ENCODE assay signal across 25 mouse cellular contexts in genomic region chr1:153491345-153491744, GRCm38 (mm10). TPM values are rescaled to one million over a fixed set of nuclear protein-coding genes. Genes with fewer than 3 reads are reported as not detected.
A peak's percentile ranks its signal among the peaks of the same experiment; 100 is the strongest.
DNase-seq lines count a peak whose midpoint lies in the region; ATAC-seq and TF ChIP-seq lines count a peak whose summit lies in the region.
"Had no signal": no experiment of that assay in that cellular context is flagged by ENCODE, and none has a peak within 500 bp of the region (broad histone marks: within the 10 kb centered on the region; RNA-seq: fewer than 3 reads in every experiment).

No protein-coding gene starts in this region.

- no peak for TF ChIP-seq CTCF in spleen, adult 2 months (IDR thresholded peaks at IDR 0.05; ENCODE audit: extremely low read depth, insufficient read depth, insufficient read length, insufficient replicate concordance)
- TF ChIP-seq CTCF in ES-Bruce4 (IDR thresholded peaks at IDR 0.05; ENCODE audit: low read depth, low read length), result no peak
- TF ChIP-seq CTCF in bone marrow macrophage, adult 2 months (IDR thresholded peaks at IDR 0.05; ENCODE audit: low read depth, low read length), result no peak

- H3K36me3 ChIP-seq in spleen, adult 2 months (ENCODE audit: control insufficient read depth, insufficient read depth, low read length), result no peaks in the 10 kb centered on the region
- H3K36me3 ChIP-seq in ES-Bruce4 (ENCODE audit: control insufficient read depth, insufficient read depth, low read length, poor library complexity, severe bottlenecking), result no peaks in the 10 kb centered on the region
- no peaks in the 10 kb centered on the region for H3K36me3 ChIP-seq in forebrain, embryonic 11.5 days (ENCODE audit: control insufficient read depth, insufficient read depth, low read length)
- H3K36me3 ChIP-seq: forebrain, embryonic 10.5 days; heart, embryonic 12.5 days; heart, embryonic 15.5 days had no signal

- no peak overlapping the region for H3K4me2 ChIP-seq in forebrain, embryonic 11.5 days (ENCODE audit: low read depth, low read length, severe bottlenecking)
- H3K4me2 ChIP-seq: heart, embryonic 12.5 days; heart, embryonic 15.5 days; hindbrain, embryonic 14.5 days had no signal

- H3K9me3 ChIP-seq in ES-Bruce4 (replicated peaks; ENCODE audit: control insufficient read depth, insufficient read depth, low read length, poor library complexity, severe bottlenecking), result no peaks in the 10 kb centered on the region
- H3K9me3 ChIP-seq in forebrain, embryonic 11.5 days (ENCODE audit: control insufficient read depth, low read length), result no peaks in the 10 kb centered on the region
- H3K9me3 ChIP-seq: forebrain, embryonic 10.5 days; heart, embryonic 12.5 days; heart, embryonic 15.5 days had no signal

- 96% methylated on average over 2 of the region's 2 CpGs for WGBS in spleen, adult 2 months
- 84% methylated on average over 2 of the region's 2 CpGs for WGBS in forebrain, embryonic 11.5 days

- no peak for DNase-seq in spleen, adult 2 months (ENCODE audit: low read depth in 1 of 2, low spot score in 2 of 2)
- no peak for DNase-seq in spleen, postnatal 10 days (ENCODE audit: low spot score in 2 of 2)
- DNase-seq in gastrocnemius, postnatal 10 days, result no peak
- no peak for DNase-seq in forebrain, embryonic 11.5 days (ENCODE audit: low spot score)
- DNase-seq: adrenal gland, adult 8-10 months; adrenal gland, postnatal 25 days; cerebellum, adult 18-20 months; cerebellum, adult 9-10 months; cerebellum, postnatal 14 days; forebrain, postnatal 0 days; gastrocnemius, adult 2 months; gastrocnemius, postnatal 25 days; heart, postnatal 10 days; heart, postnatal 4 days had no signal

- H3K27ac ChIP-seq in spleen, adult 2 months (ENCODE audit: insufficient read depth, low read length), result peak overlapping the region; percentile 65
- peak overlapping the region; percentile 98 for H3K27ac ChIP-seq in ES-Bruce4 (ENCODE audit: insufficient read depth, low read length)
- peak overlapping the region; percentile 87 for H3K27ac ChIP-seq in bone marrow macrophage, adult 2 months (ENCODE audit: insufficient read depth, low read depth, low read length)
- H3K27ac ChIP-seq in forebrain, embryonic 11.5 days (ENCODE audit: low read depth, low read length), result no peak overlapping the region
- H3K27ac ChIP-seq: forebrain, embryonic 10.5 days; heart, embryonic 15.5 days; hindbrain, embryonic 14.5 days; hindbrain, postnatal 0 days had no signal

- no peaks in the 10 kb centered on the region for H3K27me3 ChIP-seq in spleen, adult 2 months (ENCODE audit: control insufficient read depth, insufficient read depth, low read length)
- H3K27me3 ChIP-seq in ES-Bruce4 (ENCODE audit: control insufficient read depth, insufficient read depth, low read length, poor library complexity, severe bottlenecking), result no peaks in the 10 kb centered on the region
- no peaks in the 10 kb centered on the region for H3K27me3 ChIP-seq in forebrain, embryonic 11.5 days (ENCODE audit: control insufficient read depth, insufficient read depth, low read length)
- H3K27me3 ChIP-seq: heart, embryonic 12.5 days; heart, embryonic 15.5 days had no signal

- no peak for TF ChIP-seq EP300 in ES-Bruce4 (IDR thresholded peaks at IDR 0.05; ENCODE audit: insufficient read depth, low read depth, low read length)

- peaks cover 18% of the 10 kb centered on the region; the same call in 1 of the 2 replicates for H3K4me1 ChIP-seq in spleen, adult 2 months (ENCODE audit: control insufficient read depth, insufficient read depth, insufficient read length)
- peaks cover 6% of the 10 kb centered on the region for H3K4me1 ChIP-seq in ES-Bruce4 (ENCODE audit: control insufficient read depth, insufficient read depth, low read length)
- peaks cover 55% of the 10 kb centered on the region for H3K4me1 ChIP-seq in bone marrow macrophage, adult 2 months (ENCODE audit: control insufficient read depth, insufficient read depth, low read length)
- H3K4me1 ChIP-seq in forebrain, embryonic 11.5 days (replicated peaks; ENCODE audit: control insufficient read depth, insufficient read depth, low read length), result no peaks in the 10 kb centered on the region

- TF ChIP-seq POLR2A in spleen, adult 2 months (IDR thresholded peaks at IDR 0.05; ENCODE audit: low read depth, low read length), result no peak
- TF ChIP-seq POLR2A in ES-Bruce4 (IDR thresholded peaks at IDR 0.05; ENCODE audit: insufficient read depth, low read length), result no peak
- TF ChIP-seq POLR2A in bone marrow macrophage, adult 2 months (IDR thresholded peaks at IDR 0.05; ENCODE audit: borderline replicate concordance, low read depth, low read length), result no peak

- no peak overlapping the region for H3K4me3 ChIP-seq in spleen, adult 2 months (ENCODE audit: extremely low read depth, insufficient read depth, insufficient read length)
- H3K4me3 ChIP-seq in ES-Bruce4 (ENCODE audit: low read depth, low read length), result no peak overlapping the region
- no peak overlapping the region for H3K4me3 ChIP-seq in bone marrow macrophage, adult 2 months (ENCODE audit: insufficient read depth, low read length)
- H3K4me3 ChIP-seq in forebrain, embryonic 11.5 days (ENCODE audit: low read depth, low read length), result no peak overlapping the region
- H3K4me3 ChIP-seq: forebrain, embryonic 10.5 days; gastrocnemius, adult 2 months; heart, embryonic 12.5 days; heart, embryonic 15.5 days had no signal

- no peak for ATAC-seq in forebrain, embryonic 11.5 days (replicated peaks; ENCODE audit: low FRiP score)
- ATAC-seq: CD4-positive, CD25-positive, alpha-beta regulatory T cell, adult 4 months; forebrain, embryonic 14.5 days; forebrain, postnatal 0 days; hindbrain, postnatal 0 days; inflammation-experienced regulatory T-cells, adult 6 months had no signal

- no peak overlapping the region for H3K9ac ChIP-seq in ES-Bruce4 (ENCODE audit: low read depth, poor library complexity, severe bottlenecking)
- no peak overlapping the region for H3K9ac ChIP-seq in forebrain, embryonic 11.5 days (ENCODE audit: low read length)
- H3K9ac ChIP-seq: forebrain, postnatal 0 days; heart, embryonic 12.5 days; heart, embryonic 15.5 days; hindbrain, embryonic 14.5 days had no signal

RNA-seq across cellular contexts. Expression of gene Dhx9, which starts 3.9 kb away (rescaled TPM):
- 8.5 and 10.9 TPM in 2 replicates for polyA plus RNA-seq in spleen, adult 2 months (2012; rRNA removed)
- 257 and 282 TPM in 2 replicates for polyA plus RNA-seq in ES-Bruce4 (2011; ENCODE audit: insufficient read depth, insufficient read length, low read depth, missing spikeins)
- 61.2 and 67.9 TPM in 2 replicates for polyA plus RNA-seq in bone marrow macrophage, adult 2 months (2012; ENCODE audit: insufficient read depth, insufficient read length, missing spikeins)
- 10 to 100 TPM; 55.1 to 63.6 TPM for total RNA-seq in gastrocnemius, postnatal 10 days (2021)
- 27.5 and 29.5 TPM in 2 replicates for polyA plus RNA-seq in forebrain, embryonic 11.5 days (2014; fragmentation: Nextera tagmentation; extraction: Ambion mirVana)

RNA-seq across cellular contexts. Expression of gene Npl, which starts 58.5 kb away (rescaled TPM):
- polyA plus RNA-seq in spleen, adult 2 months (2012; rRNA removed), result 1.4 and 1.9 TPM in 2 replicates
- polyA plus RNA-seq in ES-Bruce4 (2011; ENCODE audit: insufficient read depth, insufficient read length, low read depth, missing spikeins), result 9.2 and 10.0 TPM in 2 replicates
- polyA plus RNA-seq in bone marrow macrophage, adult 2 months (2012; ENCODE audit: insufficient read depth, insufficient read length, missing spikeins), result 6.6 and 7.2 TPM in 2 replicates
- 1 to 10 TPM; 2.9 to 3.3 TPM for total RNA-seq in gastrocnemius, postnatal 10 days (2021)
- 12.4 and 14.3 TPM in 2 replicates for polyA plus RNA-seq in forebrain, embryonic 11.5 days (2014; fragmentation: Nextera tagmentation; extraction: Ambion mirVana)
- total RNA-seq: MEL had no signal
- polyA plus RNA-seq: CD4-positive, CD25-positive, alpha-beta regulatory T cell, adult 4 months had no signal
